Mouse (Mus musculus) kidney, adult 11 months (tissue): ENCODE results near the gene Chaf1a.
A peak's percentile ranks its signal among the peaks of the same experiment; 100 is the strongest.

Experiments used
- DNase-seq: peaks from one replicate; pipeline ENCODE4 v3.0.0; 2022

Gene Chaf1a

GRCm38 (mm10) chr17:56020400-56021084 lies 19.7 kb upstream of the Chaf1a start:
- DNase-seq = no peak

- no peak for DNase-seq
These were observed 18.9 kb upstream of the Chaf1a start for GRCm38 (mm10) chr17:56021161-56021910.

- no peak for DNase-seq
These were observed 17.9 kb upstream of the Chaf1a start for GRCm38 (mm10) chr17:56022131-56022988.

- no peak for DNase-seq
These were observed 17.3 kb upstream of the Chaf1a start for GRCm38 (mm10) chr17:56022989-56023290.

GRCm38 (mm10) chr17:56023386-56023785 lies 16.9 kb upstream of the Chaf1a start:
- DNase-seq = no peak

GRCm38 (mm10) chr17:56024476-56024875 lies 15.8 kb upstream of the Chaf1a start:
- DNase-seq = no peak

- no peak for DNase-seq
These were observed 15.3 kb upstream of the Chaf1a start for GRCm38 (mm10) chr17:56024931-56025330.

- no peak for DNase-seq
These were observed 13.9 kb upstream of the Chaf1a start for GRCm38 (mm10) chr17:56026303-56026702.

GRCm38 (mm10) chr17:56026881-56027280 lies 13.4 kb upstream of the Chaf1a start:
- no peak for DNase-seq

- DNase-seq = no peak
These were observed 12.3 kb upstream of the Chaf1a start for GRCm38 (mm10) chr17:56027801-56028441.

GRCm38 (mm10) chr17:56030238-56030870 lies 9.9 kb upstream of the Chaf1a start:
- DNase-seq = no peak

- peak; percentile 81 for DNase-seq
These were observed 9.3 kb upstream of the Chaf1a start for GRCm38 (mm10) chr17:56030919-56031318.

GRCm38 (mm10) chr17:56031431-56031830 lies 8.8 kb upstream of the Chaf1a start:
- no peak for DNase-seq

GRCm38 (mm10) chr17:56032127-56032733 lies 8.0 kb upstream of the Chaf1a start:
- peak; percentile 29 for DNase-seq

- DNase-seq = no peak
These were observed 7.4 kb upstream of the Chaf1a start for GRCm38 (mm10) chr17:56032831-56033230.

- no peak for DNase-seq
These were observed 6.1 kb upstream of the Chaf1a start for GRCm38 (mm10) chr17:56034040-56034725.

GRCm38 (mm10) chr17:56034726-56035100 lies 5.5 kb upstream of the Chaf1a start:
- no peak for DNase-seq

- DNase-seq = no peak
These were observed 5.0 kb upstream of the Chaf1a start for GRCm38 (mm10) chr17:56035216-56035615.

GRCm38 (mm10) chr17:56036176-56036900 lies 3.9 kb upstream of the Chaf1a start, which contains the start of gene Sh3gl1:
Sh3gl1 (minus strand) TSS chr17:56036635.
- peak; percentile 99 for DNase-seq

GRCm38 (mm10) chr17:56036901-56037287 lies 3.3 kb upstream of the Chaf1a start:
- no peak for DNase-seq
